ENCODE assay signal across 8 mouse cellular contexts in genomic region chr1:171195046-171195822, GRCm38 (mm10). TPM values are rescaled to one million over a fixed set of nuclear protein-coding genes. Genes with fewer than 3 reads are reported as not detected.
DNase-seq lines count a peak whose midpoint lies in the region; ATAC-seq and TF ChIP-seq lines count a peak whose summit lies in the region.

No protein-coding gene starts in this region.

- no peak overlapping the region for H3K27ac ChIP-seq in kidney, postnatal 0 days
- no peak overlapping the region for H3K27ac ChIP-seq in embryonic facial prominence, embryonic 15.5 days (replicated peaks)
- no peak overlapping the region for H3K27ac ChIP-seq in limb, embryonic 11.5 days (replicated peaks; ENCODE audit: low read depth, low read length)

- WGBS in kidney, postnatal 0 days = 15% methylated on average over 20 of the region's 20 CpGs
- 7% methylated on average over 20 of the region's 20 CpGs for WGBS in embryonic facial prominence, embryonic 15.5 days
- WGBS in limb, embryonic 11.5 days = 5% methylated on average over 20 of the region's 20 CpGs

- peak overlapping the region; percentile 45; the same call in 1 of the 2 replicates for H3K9ac ChIP-seq in kidney, postnatal 0 days (ENCODE audit: low read depth, low read length)
- H3K9ac ChIP-seq in embryonic facial prominence, embryonic 15.5 days = no peak overlapping the region
- peak overlapping the region; percentile 50 for H3K9ac ChIP-seq in limb, embryonic 11.5 days (ENCODE audit: low read length)

- H3K4me1 ChIP-seq in kidney, postnatal 0 days (replicated peaks; ENCODE audit: insufficient read depth, low read length) = peaks cover 23% of the 10 kb centered on the region
- H3K4me1 ChIP-seq in embryonic facial prominence, embryonic 15.5 days = peaks cover 30% of the 10 kb centered on the region
- H3K4me1 ChIP-seq in limb, embryonic 11.5 days (ENCODE audit: control insufficient read depth, insufficient read depth, low read length) = peaks cover 20% of the 10 kb centered on the region

- intact Hi-C loops in gastrocnemius, postnatal 36 days (cut with DNase I) = no loop called here

- H3K9me3 ChIP-seq in kidney, postnatal 0 days (replicated peaks; ENCODE audit: low read length) = no peaks in the 10 kb centered on the region
- H3K9me3 ChIP-seq in embryonic facial prominence, embryonic 15.5 days (replicated peaks) = no peaks in the 10 kb centered on the region
- no peaks in the 10 kb centered on the region for H3K9me3 ChIP-seq in limb, embryonic 11.5 days (ENCODE audit: control insufficient read depth, low read length)

- ATAC-seq in kidney, postnatal 0 days (replicated peaks; ENCODE audit: low FRiP score, low read depth) = no peak
- no peak for ATAC-seq in embryonic facial prominence, embryonic 15.5 days (ENCODE audit: insufficient number of reproducible peaks, low FRiP score, low TSS enrichment, low read depth)
- ATAC-seq in limb, embryonic 11.5 days (ENCODE audit: insufficient number of reproducible peaks, low FRiP score, low TSS enrichment, low read depth) = no peak
- ATAC-seq in neutrophil, adult 5-6 weeks (ENCODE audit: extremely low read depth, insufficient number of reproducible peaks, low FRiP score, poor library complexity, severe bottlenecking) = 0 out of 2 replicates have a peak, but pooled peaks have one; percentile 1

- peak overlapping the region; percentile 43 for H3K4me3 ChIP-seq in kidney, postnatal 0 days (replicated peaks; ENCODE audit: low read depth, low read length)
- H3K4me3 ChIP-seq in embryonic facial prominence, embryonic 15.5 days (replicated peaks) = peak overlapping the region; percentile 58
- peak overlapping the region; percentile 54 for H3K4me3 ChIP-seq in limb, embryonic 11.5 days (ENCODE audit: low read depth, low read length)

- peaks cover 22% of the 10 kb centered on the region for H3K27me3 ChIP-seq in kidney, postnatal 0 days (ENCODE audit: insufficient read depth, low read length)
- H3K27me3 ChIP-seq in embryonic facial prominence, embryonic 15.5 days = peaks cover 40% of the 10 kb centered on the region
- H3K27me3 ChIP-seq in limb, embryonic 11.5 days (ENCODE audit: control insufficient read depth, insufficient read depth, low read length) = peaks cover 33% of the 10 kb centered on the region

- TF ChIP-seq CTCF in kidney, postnatal 0 days (IDR thresholded peaks at IDR 0.05; ENCODE audit: low read depth) = no peak

- DNase-seq in kidney, postnatal 0 days (ENCODE audit: low spot score) = peak; percentile 16
- no peak for DNase-seq in kidney, postnatal 4 days
- DNase-seq in limb, embryonic 11.5 days (ENCODE audit: low spot score) = peak; percentile 32
- DNase-seq in gastrocnemius, postnatal 36 days = no peak
- DNase-seq in cerebellum, postnatal 10 days = no peak
- no peak for DNase-seq in lung, postnatal 36 days

- H3K4me2 ChIP-seq in kidney, postnatal 0 days (ENCODE audit: low read length) = peak overlapping the region; percentile 85
- peak overlapping the region; percentile 94 for H3K4me2 ChIP-seq in embryonic facial prominence, embryonic 15.5 days (replicated peaks)
- H3K4me2 ChIP-seq in limb, embryonic 11.5 days (ENCODE audit: low read depth, severe bottlenecking) = peak overlapping the region; percentile 97

- no peaks in the 10 kb centered on the region for H3K36me3 ChIP-seq in kidney, postnatal 0 days (ENCODE audit: insufficient read depth, low read length)
- no peaks in the 10 kb centered on the region for H3K36me3 ChIP-seq in embryonic facial prominence, embryonic 15.5 days
- no peaks in the 10 kb centered on the region for H3K36me3 ChIP-seq in limb, embryonic 11.5 days (ENCODE audit: control insufficient read depth, insufficient read depth, low read length)

RNA-seq across cellular contexts. Expression of gene Pcp4l1, which starts 0.8 kb away (rescaled TPM):
- 8.9 and 9.9 TPM in 2 replicates for polyA plus RNA-seq in kidney, postnatal 0 days (2015; fragmentation: Nextera tagmentation; extraction: Ambion mirVana)
- polyA plus RNA-seq in embryonic facial prominence, embryonic 15.5 days (2015; fragmentation: Nextera tagmentation; extraction: Ambion mirVana) = 35.8 and 38.1 TPM in 2 replicates
- 2.7 and 4.3 TPM in 2 replicates for polyA plus RNA-seq in limb, embryonic 11.5 days (2014; fragmentation: Nextera tagmentation; extraction: Ambion mirVana)
- 0.49 and 0.81 TPM in 2 replicates for total RNA-seq in neutrophil, adult 5-6 weeks (2017)
- 10 to 100 TPM; 48.8 to 49.5 TPM for total RNA-seq in gastrocnemius, postnatal 36 days (2021)

RNA-seq across cellular contexts. Expression of gene Nr1i3, which starts 18.5 kb away (rescaled TPM):
- 1.1 and 1.7 TPM in 2 replicates for polyA plus RNA-seq in kidney, postnatal 0 days (2015; fragmentation: Nextera tagmentation; extraction: Ambion mirVana)
- 0.24 and 0.42 TPM in 2 replicates for polyA plus RNA-seq in embryonic facial prominence, embryonic 15.5 days (2015; fragmentation: Nextera tagmentation; extraction: Ambion mirVana)
- 0.15 and 0.21 TPM in 2 replicates for polyA plus RNA-seq in limb, embryonic 11.5 days (2014; fragmentation: Nextera tagmentation; extraction: Ambion mirVana)
- total RNA-seq in neutrophil, adult 5-6 weeks (2017) = 0.25 TPM in 1 of 2 replicates, not detected in the other
- total RNA-seq in gastrocnemius, postnatal 36 days (2021) = not detected

RNA-seq across cellular contexts. Expression of gene Tomm40l, which starts 27.1 kb away (rescaled TPM):
- 32.3 and 32.4 TPM in 2 replicates for polyA plus RNA-seq in kidney, postnatal 0 days (2015; fragmentation: Nextera tagmentation; extraction: Ambion mirVana)
- 29.5 and 30.0 TPM in 2 replicates for polyA plus RNA-seq in embryonic facial prominence, embryonic 15.5 days (2015; fragmentation: Nextera tagmentation; extraction: Ambion mirVana)
- 25.4 and 26.4 TPM in 2 replicates for polyA plus RNA-seq in limb, embryonic 11.5 days (2014; fragmentation: Nextera tagmentation; extraction: Ambion mirVana)
- 6.6 and 7.5 TPM in 2 replicates for total RNA-seq in neutrophil, adult 5-6 weeks (2017)
- total RNA-seq in gastrocnemius, postnatal 36 days (2021) = 10 to 100 TPM; 52.0 to 54.8 TPM

RNA-seq across cellular contexts. Expression of gene Apoa2, which starts 29.6 kb away (rescaled TPM):
- 20.2 and 21.1 TPM in 2 replicates for polyA plus RNA-seq in kidney, postnatal 0 days (2015; fragmentation: Nextera tagmentation; extraction: Ambion mirVana)
- polyA plus RNA-seq in embryonic facial prominence, embryonic 15.5 days (2015; fragmentation: Nextera tagmentation; extraction: Ambion mirVana) = 1.3 and 1.9 TPM in 2 replicates
- polyA plus RNA-seq in limb, embryonic 11.5 days (2014; fragmentation: Nextera tagmentation; extraction: Ambion mirVana) = 2.8 and 4.6 TPM in 2 replicates
- total RNA-seq in neutrophil, adult 5-6 weeks (2017) = not detected in 2 replicates
- 1 to 10 TPM in 1 of 2 experiments, not detected in 1; 1.7 TPM for total RNA-seq in gastrocnemius, postnatal 36 days (2021)

RNA-seq across cellular contexts. Expression of gene Fcer1g, which starts 38.9 kb away (rescaled TPM):
- 38.8 and 50.1 TPM in 2 replicates for polyA plus RNA-seq in kidney, postnatal 0 days (2015; fragmentation: Nextera tagmentation; extraction: Ambion mirVana)
- 92.7 and 101 TPM in 2 replicates for polyA plus RNA-seq in embryonic facial prominence, embryonic 15.5 days (2015; fragmentation: Nextera tagmentation; extraction: Ambion mirVana)
- 13.2 and 13.6 TPM in 2 replicates for polyA plus RNA-seq in limb, embryonic 11.5 days (2014; fragmentation: Nextera tagmentation; extraction: Ambion mirVana)
- total RNA-seq in neutrophil, adult 5-6 weeks (2017) = 410 and 425 TPM in 2 replicates
- 1 to 10 TPM; 2.5 to 4.9 TPM for total RNA-seq in gastrocnemius, postnatal 36 days (2021)

Comparison
In these comparisons a context has a peak if more than half of its experiments do, and no peak if none do; other contexts are left out.
1. DNase-seq: peak in kidney, postnatal 0 days (single experiment) and limb, embryonic 11.5 days (single experiment); none in kidney, postnatal 4 days (0 of 2), gastrocnemius, postnatal 36 days (0 of 2), cerebellum, postnatal 10 days (0 of 2) and lung, postnatal 36 days (single experiment).
2. Peak in every context shown above with its lines, with median percentiles within 50 percentile points of each other: H3K4me2 ChIP-seq and H3K4me3 ChIP-seq.